Mouse (Mus musculus): Measurements from ENCODE around the gene Vstm4. TPM values are rescaled to one million over a fixed set of nuclear protein-coding genes. Genes with fewer than 3 reads are reported as not detected.

Vstm4 gene
- polyA plus RNA-seq, 1 experiment from 2014 or later = 0.06 TPM

- no peak overlapping the region for H3K4me3 ChIP-seq (ENCODE audit: inconsistent target)
- H3K27ac ChIP-seq = no peak overlapping the region
- no peaks in the 10 kb centered on the region for H3K79me2 ChIP-seq (ENCODE audit: inconsistent target)
- WGBS (ENCODE audit: missing documents) = 37% methylated on average over 5 of the region's 5 CpGs
- H3K36me3 ChIP-seq (ENCODE audit: inconsistent target) = no peaks in the 10 kb centered on the region
Observed at GRCm38 (mm10) chr14:32939217-32939616, 82.7 kb downstream of the Vstm4 start.

GRCm38 (mm10) chr14:32947512-32947911, 91.0 kb downstream of the Vstm4 start:
- Histone ChIP-seq H3K27ac (no peak overlapping the region), H3K36me3 (ENCODE audit: inconsistent target) (no peaks in the 10 kb centered on the region), H3K79me2 (ENCODE audit: inconsistent target) (no peaks in the 10 kb centered on the region), H3K4me3 (ENCODE audit: inconsistent target) (no peak overlapping the region)
- 100% methylated on average over 2 of the region's 2 CpGs for WGBS (ENCODE audit: missing documents)

DNA sequence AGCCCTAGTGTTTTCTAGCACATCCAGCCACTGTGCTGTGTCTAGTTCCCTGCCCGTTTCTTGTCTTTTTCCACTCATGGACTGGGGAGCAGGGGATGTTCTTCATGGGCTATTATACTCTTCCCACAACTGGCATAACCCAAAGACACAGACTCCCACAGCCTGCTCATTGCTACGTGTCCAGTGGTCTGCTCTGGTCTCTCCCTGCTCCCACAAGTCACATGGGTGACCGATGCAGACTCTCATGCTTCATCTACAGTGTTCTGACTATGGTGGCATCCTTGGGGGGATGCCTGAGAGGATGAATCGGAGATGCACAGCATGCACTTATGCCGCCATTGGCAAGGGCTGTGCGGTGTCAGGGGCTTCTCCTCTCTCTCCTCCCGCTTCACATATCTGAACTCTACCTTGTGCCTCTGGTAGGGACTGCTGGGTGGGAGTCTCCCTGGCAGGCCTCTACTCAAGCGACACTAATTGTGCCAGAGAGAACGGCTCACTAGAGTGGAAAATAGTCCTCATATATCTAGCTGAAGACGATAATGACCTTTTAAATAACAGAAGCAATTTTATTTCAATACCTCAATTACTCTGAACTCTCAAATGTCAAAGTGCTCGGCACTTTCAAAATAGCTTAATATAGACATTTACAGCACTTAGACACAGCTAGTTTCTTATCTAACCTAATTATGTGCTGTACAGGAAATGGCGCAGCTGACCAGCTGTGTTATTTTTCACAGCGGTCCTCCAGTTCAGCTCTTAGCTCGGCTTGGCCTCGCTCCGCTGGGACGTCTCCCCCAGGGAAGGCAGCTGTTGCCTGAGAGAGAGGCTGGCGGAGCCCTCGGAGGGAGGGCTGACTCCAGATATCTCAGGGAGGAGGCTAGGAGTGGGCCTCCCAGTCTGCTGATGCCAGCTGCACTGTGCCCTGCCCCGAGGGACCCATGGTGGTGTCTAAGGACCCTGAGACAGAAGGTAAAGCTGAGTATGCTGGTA, 94.1 kb downstream of the Vstm4 start:
- WGBS (ENCODE audit: missing documents) = 56% methylated on average over 18 of the region's 20 CpGs
- no peak overlapping the region for H3K27ac ChIP-seq
- H3K79me2 ChIP-seq (ENCODE audit: inconsistent target) = no peaks in the 10 kb centered on the region
- no peak overlapping the region for H3K4me3 ChIP-seq (ENCODE audit: inconsistent target)
- no peaks in the 10 kb centered on the region for H3K36me3 ChIP-seq (ENCODE audit: inconsistent target)

DNA sequence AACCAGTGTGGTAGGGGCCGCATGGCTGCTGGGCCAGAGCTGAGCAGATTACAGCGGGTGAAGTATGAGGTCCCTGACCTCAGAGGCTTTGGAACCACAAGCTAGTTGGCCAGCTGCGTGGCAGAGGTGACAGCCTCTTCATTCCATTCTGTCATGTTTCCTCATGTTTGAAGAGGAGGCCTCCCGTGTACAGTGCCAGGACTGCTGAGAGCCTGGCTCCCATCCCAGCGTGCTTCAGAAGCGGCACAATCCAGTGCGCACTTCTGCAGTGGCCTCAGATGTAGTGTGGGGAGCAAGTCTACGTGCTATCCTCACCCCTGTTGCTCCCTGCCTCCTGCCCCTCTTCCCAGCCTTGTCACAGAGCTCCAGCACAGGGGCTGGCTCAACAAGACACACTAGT, 99.9 kb downstream of the Vstm4 start:
- WGBS (ENCODE audit: missing documents) = 76% methylated on average over 8 of the region's 8 CpGs
- peaks cover 12% of the 10 kb centered on the region; the same call in 1 of the 2 replicates for H3K36me3 ChIP-seq (ENCODE audit: inconsistent target)
- no peaks in the 10 kb centered on the region for H3K79me2 ChIP-seq (ENCODE audit: inconsistent target)
- H3K4me3 ChIP-seq (ENCODE audit: inconsistent target) = no peak overlapping the region
- H3K27ac ChIP-seq = no peak overlapping the region

DNA sequence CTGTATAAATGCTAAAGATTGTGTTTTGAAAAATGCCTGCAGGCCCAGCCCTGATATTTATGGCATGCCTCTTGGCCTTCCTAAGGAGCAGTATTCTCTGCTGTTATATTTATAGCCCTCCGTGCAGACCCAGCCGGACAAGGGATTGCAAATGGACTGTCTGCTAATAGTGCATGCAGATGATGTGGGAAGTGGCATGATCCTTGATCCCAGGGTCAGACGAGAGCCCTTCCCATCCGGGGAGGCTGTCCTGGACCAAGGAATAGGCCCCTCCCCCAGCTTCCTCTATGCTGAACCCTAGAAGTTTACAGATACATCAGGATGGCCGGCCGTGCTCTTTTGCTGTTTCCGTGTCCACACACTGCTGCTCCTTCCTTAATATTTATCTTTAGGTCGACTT, 102.1 kb downstream of the Vstm4 start:
- WGBS (ENCODE audit: missing documents) = 86% methylated on average over 8 of the region's 8 CpGs
- H3K27ac ChIP-seq = no peak overlapping the region
- H3K79me2 ChIP-seq (ENCODE audit: inconsistent target) = no peaks in the 10 kb centered on the region
- peaks cover 27% of the 10 kb centered on the region for H3K36me3 ChIP-seq (ENCODE audit: inconsistent target)
- no peak overlapping the region for H3K4me3 ChIP-seq (ENCODE audit: inconsistent target)

- no peak overlapping the region for H3K4me3 ChIP-seq (ENCODE audit: inconsistent target)
- H3K79me2 ChIP-seq (ENCODE audit: inconsistent target) = no peaks in the 10 kb centered on the region
- 82% methylated on average over 4 of the region's 5 CpGs for WGBS (ENCODE audit: missing documents)
- peaks cover 45% of the 10 kb centered on the region for H3K36me3 ChIP-seq (ENCODE audit: inconsistent target)
- H3K27ac ChIP-seq = no peak overlapping the region
Observed at GRCm38 (mm10) chr14:32960481-32960880, 103.9 kb downstream of the Vstm4 start.

DNA sequence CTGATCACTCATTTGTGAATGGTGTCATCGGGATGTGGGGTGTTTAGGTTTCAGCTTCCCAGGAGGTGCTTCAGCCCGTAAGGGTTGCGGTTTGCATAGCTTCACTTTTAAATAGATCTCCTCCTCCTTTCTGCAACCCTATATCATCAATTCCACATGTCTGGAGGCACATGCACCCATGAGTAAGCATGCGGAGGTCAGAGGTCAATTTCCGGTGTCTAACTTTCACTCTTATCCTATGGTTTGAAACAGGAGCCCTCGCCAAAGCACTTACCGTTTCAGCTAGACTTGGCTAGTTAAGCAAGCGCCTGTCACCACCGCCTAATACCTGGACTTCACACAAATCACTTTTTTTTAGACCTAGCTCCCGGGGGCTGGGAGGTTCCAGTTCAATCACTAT, 108.2 kb downstream of the Vstm4 start:
- H3K79me2 ChIP-seq (ENCODE audit: inconsistent target) = no peaks in the 10 kb centered on the region
- no peak overlapping the region for H3K4me3 ChIP-seq (ENCODE audit: inconsistent target)
- WGBS (ENCODE audit: missing documents) = 92% methylated on average over 10 of the region's 10 CpGs
- peaks cover 77% of the 10 kb centered on the region for H3K36me3 ChIP-seq (ENCODE audit: inconsistent target)
- H3K27ac ChIP-seq = no peak overlapping the region

- H3K27ac ChIP-seq = no peak overlapping the region
- WGBS (ENCODE audit: missing documents) = 94% methylated on average over 9 of the region's 9 CpGs
- peaks cover 73% of the 10 kb centered on the region for H3K36me3 ChIP-seq (ENCODE audit: inconsistent target)
- no peaks in the 10 kb centered on the region for H3K79me2 ChIP-seq (ENCODE audit: inconsistent target)
- H3K4me3 ChIP-seq (ENCODE audit: inconsistent target) = no peak overlapping the region
Observed at GRCm38 (mm10) chr14:32970700-32971099, 114.1 kb downstream of the Vstm4 start.

- peaks cover 77% of the 10 kb centered on the region for H3K36me3 ChIP-seq (ENCODE audit: inconsistent target)
- 87% methylated on average over 5 of the region's 6 CpGs for WGBS (ENCODE audit: missing documents)
Observed at GRCm38 (mm10) chr14:32984176-32984738, 127.7 kb downstream of the Vstm4 start.

DNA sequence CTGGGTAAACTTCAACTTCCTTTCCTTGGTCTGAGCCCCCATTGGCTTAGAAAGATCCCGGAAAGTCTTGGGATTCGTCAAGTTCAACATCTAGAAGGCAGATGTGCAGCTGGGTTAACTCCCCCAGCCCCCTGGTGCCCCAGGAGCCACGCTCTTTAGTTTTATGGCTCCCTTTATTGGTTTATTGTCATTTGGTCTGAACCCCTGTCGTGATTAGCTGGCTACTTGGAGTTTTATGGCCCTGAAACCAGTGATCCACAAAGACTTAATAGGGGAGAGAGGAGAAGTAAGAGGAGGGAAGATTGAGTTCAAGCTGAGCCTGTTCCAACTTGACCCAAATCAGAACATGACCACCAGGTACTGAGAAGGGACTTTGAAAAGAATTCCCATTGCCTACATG, 130.1 kb downstream of the Vstm4 start:
- Histone ChIP-seq H3K4me3 (ENCODE audit: inconsistent target) (no peak overlapping the region), H3K79me2 (ENCODE audit: inconsistent target) (no peaks in the 10 kb centered on the region), H3K27ac (no peak overlapping the region), H3K36me3 (ENCODE audit: inconsistent target) (peaks cover 81% of the 10 kb centered on the region)
- WGBS (ENCODE audit: missing documents) = 97% methylated on average over 4 of the region's 4 CpGs

More at GRCm38 (mm10) chr14:32984176-32984738, 127.7 kb downstream of the Vstm4 start:
- Histone ChIP-seq H3K4me3 (ENCODE audit: inconsistent target) (no peak overlapping the region), H3K79me2 (ENCODE audit: inconsistent target) (no peaks in the 10 kb centered on the region), H3K27ac (no peak overlapping the region)

Other genes starting within 250 kb of the Vstm4 start
- not detected in 3 replicates for gene 3425401B19Rik, start 171.5 kb upstream of the Vstm4 start, polyA plus RNA-seq (2018)
- 50.0 to 64.0 TPM (median 56.3 TPM) in 3 replicates for gene Tmem273, start 70.8 kb upstream of the Vstm4 start, polyA plus RNA-seq (2018)
- gene Fam170b, start 22.8 kb upstream of the Vstm4 start, polyA plus RNA-seq (2018) = 0.15 to 0.16 TPM in 2 of 3 replicates, not detected in the other
- gene Lrrc18, start 134.6 kb downstream of the Vstm4 start, polyA plus RNA-seq (2018) = not detected in 3 replicates